Mouse (Mus musculus): ENCODE data around the gene Tubg1. TPM values are rescaled to one million over a fixed set of nuclear protein-coding genes. Genes with fewer than 3 reads are reported as not detected.

The Tubg1 gene
- total and polyA plus RNA-seq, 2 experiments from 2014 or later = 52.6 to 64.6 TPM

DNA sequence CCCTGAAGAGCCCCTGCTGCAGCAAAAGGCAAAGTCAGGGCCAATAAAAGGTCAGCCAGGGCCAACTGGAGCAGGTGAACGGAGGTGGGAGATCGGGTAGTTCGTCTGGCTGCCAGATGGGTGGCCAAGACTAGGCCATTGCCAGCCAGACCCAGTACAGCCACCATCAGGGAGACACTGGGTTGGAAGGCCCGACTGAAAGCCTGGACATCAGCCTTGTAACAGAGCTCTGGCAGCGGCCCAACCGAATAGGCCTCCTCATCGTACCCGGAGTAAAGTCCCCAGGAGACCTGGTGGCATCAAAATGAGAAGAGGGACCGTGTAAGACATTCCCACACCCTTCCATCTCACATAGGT, 54.6 kb downstream of the Tubg1 start:
- Histone ChIP-seq H3K36me3 (ENCODE audit: insufficient read depth, low read length) (no peaks in the 10 kb centered on the region), H3K4me3 (ENCODE audit: low read depth, low read length) (peak overlapping the region; percentile 30), H3K9ac (replicated peaks; ENCODE audit: low read length, poor library complexity, severe bottlenecking) (peak overlapping the region; percentile 54), H3K27me3 (ENCODE audit: insufficient read depth, low read length) (0 out of 2 replicates have a peak, but pooled peaks cover 7% of the 10 kb centered on the region), H3K4me1 (ENCODE audit: insufficient read depth, low read length) (peaks cover 31% of the 10 kb centered on the region), H3K4me2 (ENCODE audit: low read depth, low read length, poor library complexity, severe bottlenecking) (peak overlapping the region; percentile 61), H3K27ac (ENCODE audit: low read depth, low read length) (peak overlapping the region; percentile 55), H3K9me3 (ENCODE audit: low read length) (no peaks in the 10 kb centered on the region)
- ATAC-seq (ENCODE audit: low FRiP score) = no peak
- 28% methylated on average over 9 of the region's 9 CpGs for WGBS
- TF ChIP-seq CTCF (IDR thresholded peaks at IDR 0.05) = no peak
- DNase-seq (ENCODE audit: low spot score) = no peak

DNA sequence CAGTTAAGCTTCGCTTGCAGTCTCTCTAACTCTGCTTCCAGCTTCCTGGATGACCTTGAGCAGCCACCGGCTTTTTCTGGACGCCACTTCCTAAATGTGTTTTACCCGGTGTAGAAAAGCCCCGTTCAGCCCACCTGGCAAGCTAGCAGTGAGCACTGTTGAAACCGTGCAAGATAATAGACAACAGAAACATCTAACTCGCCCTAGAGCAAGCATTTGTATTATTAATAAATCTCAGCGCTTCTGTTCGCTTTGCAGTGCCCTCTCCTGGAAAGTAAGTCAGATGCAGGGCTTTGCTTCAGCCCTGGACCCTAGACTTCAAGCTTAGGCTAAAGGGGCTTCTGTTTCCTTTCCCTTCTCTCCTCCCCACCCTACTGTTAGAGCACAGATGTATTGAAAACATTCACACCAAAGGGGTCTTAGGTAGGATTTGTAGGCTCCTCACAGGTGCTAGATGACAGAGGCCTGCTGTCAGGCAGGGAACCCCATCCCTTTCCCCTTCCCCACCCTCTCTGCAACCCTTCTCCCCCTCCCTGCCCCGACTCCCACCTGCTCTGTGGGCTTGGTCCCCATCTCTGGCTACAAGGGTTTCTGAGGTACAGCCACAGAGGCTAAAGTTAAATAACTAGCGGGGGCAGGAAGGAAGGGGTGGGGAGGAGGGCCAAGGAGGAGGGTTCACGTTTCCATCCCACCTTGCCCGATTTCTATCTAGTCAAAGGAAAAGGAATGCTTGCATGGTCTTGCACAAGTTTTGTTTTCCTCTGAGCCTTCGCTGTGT, 55.3 kb downstream of the Tubg1 start, which contains the start of gene Ccr10:
Gene Ccr10, minus strand, starts transcription at position 593 of the 778 bp plus-strand sequence.
- peaks cover 26% of the 10 kb centered on the region for H3K4me1 ChIP-seq (ENCODE audit: insufficient read depth, low read length)
- TF ChIP-seq CTCF (IDR thresholded peaks at IDR 0.05) = peak; percentile 75

DNA sequence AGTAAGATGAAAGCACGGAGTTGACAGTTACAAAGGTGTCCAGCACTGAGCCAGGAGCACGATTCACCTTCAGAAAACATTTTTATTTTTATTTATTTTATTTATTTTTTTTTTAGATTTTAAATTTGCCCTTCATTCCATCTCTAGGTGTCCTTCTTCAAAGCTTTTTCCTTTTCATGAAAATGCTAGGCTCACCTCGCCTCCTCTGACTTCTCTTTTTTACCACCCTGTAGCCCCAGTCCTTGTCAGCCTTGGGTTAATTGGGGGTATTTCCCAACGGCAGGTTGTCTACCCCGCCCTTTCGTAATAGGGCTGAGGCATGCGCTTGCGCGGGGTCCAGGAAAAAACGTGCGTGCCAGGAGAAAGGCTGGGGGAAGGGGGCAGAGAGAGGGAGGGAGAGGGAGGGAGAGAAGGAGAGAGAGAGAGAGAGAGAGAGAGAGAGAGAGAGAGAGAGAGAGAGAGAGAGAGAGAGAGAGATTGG, 55.9 kb downstream of the Tubg1 start:
- ATAC-seq (ENCODE audit: low FRiP score) (no peak), DNase-seq (ENCODE audit: low spot score) (peak; percentile 81)
- 9% methylated on average over 11 of the region's 11 CpGs for WGBS
- TF ChIP-seq CTCF (IDR thresholded peaks at IDR 0.05) = no peak
- peaks cover 26% of the 10 kb centered on the region for H3K4me1 ChIP-seq (ENCODE audit: insufficient read depth, low read length)
- 0 out of 2 replicates have a peak, but pooled peaks cover 7% of the 10 kb centered on the region for H3K27me3 ChIP-seq (ENCODE audit: insufficient read depth, low read length)
- no peaks in the 10 kb centered on the region for H3K36me3 ChIP-seq (ENCODE audit: insufficient read depth, low read length)
- H3K9me3 ChIP-seq (ENCODE audit: low read length) = no peaks in the 10 kb centered on the region
- peak overlapping the region; percentile 48 for H3K4me3 ChIP-seq (ENCODE audit: low read depth, low read length)
- H3K27ac ChIP-seq (ENCODE audit: low read depth, low read length) = peak overlapping the region; percentile 67
- H3K4me2 ChIP-seq (ENCODE audit: low read depth, low read length, poor library complexity, severe bottlenecking) = peak overlapping the region; percentile 53
- H3K9ac ChIP-seq (replicated peaks; ENCODE audit: low read length, poor library complexity, severe bottlenecking) = peak overlapping the region; percentile 66

More for the DNA sequence above, 55.3 kb downstream of the Tubg1 start, which contains the start of gene Ccr10:
- 18% methylated on average over 14 of the region's 14 CpGs for WGBS
- ATAC-seq (ENCODE audit: low FRiP score) = no peak
- peak; percentile 70 for DNase-seq (ENCODE audit: low spot score)
- Histone ChIP-seq H3K27me3 (ENCODE audit: insufficient read depth, low read length) (0 out of 2 replicates have a peak, but pooled peaks cover 7% of the 10 kb centered on the region), H3K4me2 (ENCODE audit: low read depth, low read length, poor library complexity, severe bottlenecking) (peak within 1 kb of the TSS; percentile 61), H3K36me3 (ENCODE audit: insufficient read depth, low read length) (no peaks in the 10 kb centered on the region), H3K4me3 (ENCODE audit: low read depth, low read length) (peak within 1 kb of the TSS; percentile 48), H3K9me3 (ENCODE audit: low read length) (no peaks in the 10 kb centered on the region), H3K9ac (replicated peaks; ENCODE audit: low read length, poor library complexity, severe bottlenecking) (peak within 1 kb of the TSS; percentile 66), H3K27ac (ENCODE audit: low read depth, low read length) (peak within 1 kb of the TSS; percentile 67)

Small RNAs within 50 kb of the gene (microRNA-seq; reads per million reads assigned to microRNA genes)
- not detected for gene Gm27626 (ENCODE audit: borderline number of aligned reads)

Other genes starting within 250 kb of the Tubg1 start
- gene Stat3, start 180.4 kb upstream of the Tubg1 start, total RNA-seq (2014; rRNA removed) = 37.8 and 47.1 TPM in 2 replicates
- 34.2 and 40.8 TPM in 2 replicates for gene Stat3, start 180.4 kb upstream of the Tubg1 start, polyA plus RNA-seq (2015; fragmentation: Nextera tagmentation; extraction: Ambion mirVana)
- gene Cavin1, start 149.1 kb upstream of the Tubg1 start, total RNA-seq (2014; rRNA removed) = 24.8 and 26.0 TPM in 2 replicates
- 46.0 and 47.5 TPM in 2 replicates for gene Cavin1, start 149.1 kb upstream of the Tubg1 start, polyA plus RNA-seq (2015; fragmentation: Nextera tagmentation; extraction: Ambion mirVana)
- 242 and 247 TPM in 2 replicates for gene Atp6v0a1, start 110.5 kb upstream of the Tubg1 start, total RNA-seq (2014; rRNA removed)
- 204 and 210 TPM in 2 replicates for gene Atp6v0a1, start 110.5 kb upstream of the Tubg1 start, polyA plus RNA-seq (2015; fragmentation: Nextera tagmentation; extraction: Ambion mirVana)
- gene Naglu, start 49.9 kb upstream of the Tubg1 start, total RNA-seq (2014; rRNA removed) = 20.9 and 22.2 TPM in 2 replicates
- gene Naglu, start 49.9 kb upstream of the Tubg1 start, polyA plus RNA-seq (2015; fragmentation: Nextera tagmentation; extraction: Ambion mirVana) = 16.0 and 16.6 TPM in 2 replicates
- gene Hsd17b1, start 41.5 kb upstream of the Tubg1 start, total RNA-seq (2014; rRNA removed) = 0.27 TPM in 1 of 2 replicates, not detected in the other
- not detected in 2 replicates for gene Hsd17b1, start 41.5 kb upstream of the Tubg1 start, polyA plus RNA-seq (2015; fragmentation: Nextera tagmentation; extraction: Ambion mirVana)
- 41.8 and 48.7 TPM in 2 replicates for gene Coasy, start 37.4 kb upstream of the Tubg1 start, total RNA-seq (2014; rRNA removed)
- gene Coasy, start 37.4 kb upstream of the Tubg1 start, polyA plus RNA-seq (2015; fragmentation: Nextera tagmentation; extraction: Ambion mirVana) = 31.5 and 34.1 TPM in 2 replicates
- 60.7 and 61.3 TPM in 2 replicates for gene Mlx, start 32.7 kb upstream of the Tubg1 start, total RNA-seq (2014; rRNA removed)
- gene Mlx, start 32.7 kb upstream of the Tubg1 start, polyA plus RNA-seq (2015; fragmentation: Nextera tagmentation; extraction: Ambion mirVana) = 64.1 and 67.8 TPM in 2 replicates
- 5.3 and 6.9 TPM in 2 replicates for gene Psmc3ip, start 24.5 kb upstream of the Tubg1 start, total RNA-seq (2014; rRNA removed)
- gene Psmc3ip, start 24.5 kb upstream of the Tubg1 start, polyA plus RNA-seq (2015; fragmentation: Nextera tagmentation; extraction: Ambion mirVana) = 8.9 and 10.3 TPM in 2 replicates
- gene Retreg3, start within 50 bp of the Tubg1 start, total RNA-seq (2014; rRNA removed) = 54.9 and 61.7 TPM in 2 replicates
- 24.8 and 26.0 TPM in 2 replicates for gene Retreg3, start within 50 bp of the Tubg1 start, polyA plus RNA-seq (2015; fragmentation: Nextera tagmentation; extraction: Ambion mirVana)
- 38.4 and 40.6 TPM in 2 replicates for gene Tubg2, start 36.0 kb downstream of the Tubg1 start, total RNA-seq (2014; rRNA removed)
- gene Tubg2, start 36.0 kb downstream of the Tubg1 start, polyA plus RNA-seq (2015; fragmentation: Nextera tagmentation; extraction: Ambion mirVana) = 86.1 and 93.8 TPM in 2 replicates
- 12.5 and 15.0 TPM in 2 replicates for gene Cntnap1, start 50.6 kb downstream of the Tubg1 start, total RNA-seq (2014; rRNA removed)
- 3.0 and 3.2 TPM in 2 replicates for gene Cntnap1, start 50.6 kb downstream of the Tubg1 start, polyA plus RNA-seq (2015; fragmentation: Nextera tagmentation; extraction: Ambion mirVana)
- gene Plekhh3, start 51.4 kb downstream of the Tubg1 start, total RNA-seq (2014; rRNA removed) = 13.7 and 23.4 TPM in 2 replicates
- gene Plekhh3, start 51.4 kb downstream of the Tubg1 start, polyA plus RNA-seq (2015; fragmentation: Nextera tagmentation; extraction: Ambion mirVana) = 5.8 and 6.2 TPM in 2 replicates
- 0.61 and 1.4 TPM in 2 replicates for gene Ccr10, start 55.5 kb downstream of the Tubg1 start, total RNA-seq (2014; rRNA removed)
- 0.75 and 0.83 TPM in 2 replicates for gene Ccr10, start 55.5 kb downstream of the Tubg1 start, polyA plus RNA-seq (2015; fragmentation: Nextera tagmentation; extraction: Ambion mirVana)
- gene Ezh1, start 106.5 kb downstream of the Tubg1 start, total RNA-seq (2014; rRNA removed) = 26.5 and 40.0 TPM in 2 replicates
- 25.4 and 25.9 TPM in 2 replicates for gene Ezh1, start 106.5 kb downstream of the Tubg1 start, polyA plus RNA-seq (2015; fragmentation: Nextera tagmentation; extraction: Ambion mirVana)
- gene Ramp2, start 126.1 kb downstream of the Tubg1 start, total RNA-seq (2014; rRNA removed) = 55.0 and 67.5 TPM in 2 replicates
- gene Ramp2, start 126.1 kb downstream of the Tubg1 start, polyA plus RNA-seq (2015; fragmentation: Nextera tagmentation; extraction: Ambion mirVana) = 95.3 and 103 TPM in 2 replicates
- 77.3 and 82.3 TPM in 2 replicates for gene Vps25, start 133.8 kb downstream of the Tubg1 start, total RNA-seq (2014; rRNA removed)
- 130 and 144 TPM in 2 replicates for gene Vps25, start 133.8 kb downstream of the Tubg1 start, polyA plus RNA-seq (2015; fragmentation: Nextera tagmentation; extraction: Ambion mirVana)
- 4.2 and 8.1 TPM in 2 replicates for gene Wnk4, start 140.6 kb downstream of the Tubg1 start, total RNA-seq (2014; rRNA removed)
- 7.5 and 9.2 TPM in 2 replicates for gene Wnk4, start 140.6 kb downstream of the Tubg1 start, polyA plus RNA-seq (2015; fragmentation: Nextera tagmentation; extraction: Ambion mirVana)
- not detected in 2 replicates for gene Cntd1, start 159.1 kb downstream of the Tubg1 start, total RNA-seq (2014; rRNA removed)
- gene Cntd1, start 159.1 kb downstream of the Tubg1 start, polyA plus RNA-seq (2015; fragmentation: Nextera tagmentation; extraction: Ambion mirVana) = 0.25 and 0.42 TPM in 2 replicates
- 136 and 168 TPM in 2 replicates for gene Coa3, start 159.2 kb downstream of the Tubg1 start, total RNA-seq (2014; rRNA removed)
- gene Coa3, start 159.2 kb downstream of the Tubg1 start, polyA plus RNA-seq (2015; fragmentation: Nextera tagmentation; extraction: Ambion mirVana) = 204 and 229 TPM in 2 replicates
- 94.4 and 209 TPM in 2 replicates for gene Becn1, start 182.3 kb downstream of the Tubg1 start, total RNA-seq (2014; rRNA removed)
- gene Becn1, start 182.3 kb downstream of the Tubg1 start, polyA plus RNA-seq (2015; fragmentation: Nextera tagmentation; extraction: Ambion mirVana) = 145 and 150 TPM in 2 replicates
- gene Psme3, start 196.3 kb downstream of the Tubg1 start, total RNA-seq (2014; rRNA removed) = 69.1 and 74.0 TPM in 2 replicates
- gene Psme3, start 196.3 kb downstream of the Tubg1 start, polyA plus RNA-seq (2015; fragmentation: Nextera tagmentation; extraction: Ambion mirVana) = 75.0 and 76.5 TPM in 2 replicates
- gene Aoc2, start 205.1 kb downstream of the Tubg1 start, total RNA-seq (2014; rRNA removed) = 5.3 and 6.7 TPM in 2 replicates
- gene Aoc2, start 205.1 kb downstream of the Tubg1 start, polyA plus RNA-seq (2015; fragmentation: Nextera tagmentation; extraction: Ambion mirVana) = 0.64 and 0.77 TPM in 2 replicates
- 0.66 and 1.2 TPM in 2 replicates for gene Aoc3, start 210.7 kb downstream of the Tubg1 start, total RNA-seq (2014; rRNA removed)
- 0.07 and 0.20 TPM in 2 replicates for gene Aoc3, start 210.7 kb downstream of the Tubg1 start, polyA plus RNA-seq (2015; fragmentation: Nextera tagmentation; extraction: Ambion mirVana)
- gene G6pc, start 247.6 kb downstream of the Tubg1 start, total RNA-seq (2014; rRNA removed) = not detected in 2 replicates
- gene G6pc, start 247.6 kb downstream of the Tubg1 start, polyA plus RNA-seq (2015; fragmentation: Nextera tagmentation; extraction: Ambion mirVana) = not detected in 2 replicates

Data from midbrain, postnatal 0 days (tissue).